ENCODE assay signal across 8 mouse cellular contexts in the genomic region with DNA sequence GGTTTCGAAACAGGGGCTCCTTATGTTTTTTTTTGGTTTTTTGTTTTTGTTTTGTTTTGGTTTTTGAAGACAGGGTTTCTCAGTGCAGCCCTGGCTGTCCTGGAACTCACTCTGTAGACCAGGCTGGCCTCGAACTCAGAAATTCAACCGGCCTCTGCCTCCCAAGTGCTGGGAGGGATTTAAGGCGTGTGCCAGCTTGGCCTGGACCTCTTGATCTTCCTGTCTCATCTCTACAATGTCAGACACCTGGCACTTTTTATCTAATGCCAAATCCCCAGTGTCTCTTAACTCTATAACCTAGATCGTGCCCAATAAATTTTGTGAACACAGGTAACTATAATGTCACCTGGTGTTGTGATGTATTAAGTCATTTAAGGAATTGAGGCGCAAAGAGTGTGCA. TPM values are rescaled to one million over a fixed set of nuclear protein-coding genes. Genes with fewer than 3 reads are reported as not detected.
DNase-seq lines count a peak whose midpoint lies in the region; ATAC-seq and TF ChIP-seq lines count a peak whose summit lies in the region.

No protein-coding gene starts in this region.

- no peak for DNase-seq in testis, postnatal 14 days (ENCODE audit: low spot score)
- DNase-seq in liver, embryonic 11.5 days (ENCODE audit: low spot score) = no peak
- no peak for DNase-seq in stomach, postnatal 0 days (ENCODE audit: low spot score)
- DNase-seq in MN1 (ENCODE audit: low spot score) = no peak
- DNase-seq in adrenal gland, adult 2 months = no peak

- ATAC-seq in erythroblast, adult 5-6 weeks (replicated peaks; ENCODE audit: low FRiP score, poor library complexity, severe bottlenecking) = no peak
- ATAC-seq in liver, embryonic 11.5 days (replicated peaks; ENCODE audit: low FRiP score) = no peak
- no peak for ATAC-seq in stomach, postnatal 0 days (ENCODE audit: low FRiP score, low TSS enrichment)

- H3K27me3 ChIP-seq in erythroblast, embryonic 14.5 days (ENCODE audit: control insufficient read depth) = no peaks in the 10 kb centered on the region
- no peaks in the 10 kb centered on the region for H3K27me3 ChIP-seq in testis, adult 2 months (ENCODE audit: control insufficient read depth, insufficient read depth, low read length)
- no peaks in the 10 kb centered on the region for H3K27me3 ChIP-seq in liver, embryonic 11.5 days (replicated peaks; ENCODE audit: control insufficient read depth, insufficient read depth, low read length)
- no peaks in the 10 kb centered on the region for H3K27me3 ChIP-seq in stomach, postnatal 0 days (ENCODE audit: control insufficient read depth, insufficient read depth, low read length)

- peaks cover 42% of the 10 kb centered on the region for H3K36me3 ChIP-seq in erythroblast, embryonic 14.5 days (ENCODE audit: control insufficient read depth)
- H3K36me3 ChIP-seq in testis, adult 2 months (ENCODE audit: control insufficient read depth, insufficient read depth, low read length) = no peaks in the 10 kb centered on the region; the same call in 1 of the 2 replicates
- peaks cover 14% of the 10 kb centered on the region for H3K36me3 ChIP-seq in liver, embryonic 11.5 days (ENCODE audit: control insufficient read depth, insufficient read depth, low read length)
- H3K36me3 ChIP-seq in stomach, postnatal 0 days (ENCODE audit: control insufficient read depth, insufficient read depth, low read length) = peaks cover 7% of the 10 kb centered on the region; the same call in 1 of the 2 replicates

- peak overlapping the region; percentile 87 for H3K4me2 ChIP-seq in liver, embryonic 11.5 days
- H3K4me2 ChIP-seq in stomach, postnatal 0 days (replicated peaks; ENCODE audit: low read depth) = peak overlapping the region; percentile 87

- peak overlapping the region; percentile 72 for H3K4me3 ChIP-seq in erythroblast, embryonic 14.5 days (replicated peaks)
- H3K4me3 ChIP-seq in testis, adult 2 months (ENCODE audit: control insufficient read depth, low read depth, low read length) = peak overlapping the region; percentile 58
- peak overlapping the region; percentile 49 for H3K4me3 ChIP-seq in liver, embryonic 11.5 days (ENCODE audit: low read depth, low read length)
- peak overlapping the region; percentile 55 for H3K4me3 ChIP-seq in stomach, postnatal 0 days (ENCODE audit: low read depth, low read length)

- TF ChIP-seq CTCF in testis, adult 2 months (IDR thresholded peaks at IDR 0.05; ENCODE audit: control insufficient read depth, insufficient read depth, insufficient replicate concordance, low read depth, low read length) = no peak
- no peak for TF ChIP-seq CTCF in stomach, postnatal 0 days (IDR thresholded peaks at IDR 0.05; ENCODE audit: low read depth)

- WGBS in liver, embryonic 11.5 days = 77% methylated on average over 6 of the region's 6 CpGs
- WGBS in stomach, postnatal 0 days = 74% methylated on average over 6 of the region's 6 CpGs

- no peak for TF ChIP-seq POLR2A in testis, adult 2 months (IDR thresholded peaks at IDR 0.05; ENCODE audit: control insufficient read depth, low read depth, low read length)

- TF ChIP-seq EP300 in stomach, postnatal 0 days (optimal IDR thresholded peaks at IDR 0.05) = no peak

- H3K4me1 ChIP-seq in erythroblast, embryonic 14.5 days (ENCODE audit: control insufficient read depth) = peaks cover 51% of the 10 kb centered on the region
- peaks cover 3% of the 10 kb centered on the region for H3K4me1 ChIP-seq in testis, adult 2 months (ENCODE audit: control insufficient read depth, insufficient read depth, low read length)
- H3K4me1 ChIP-seq in liver, embryonic 11.5 days (replicated peaks; ENCODE audit: control insufficient read depth, insufficient read depth, low read length) = peaks cover 26% of the 10 kb centered on the region
- H3K4me1 ChIP-seq in stomach, postnatal 0 days (replicated peaks; ENCODE audit: control insufficient read depth, insufficient read depth) = peaks cover 3% of the 10 kb centered on the region

- 0 out of 2 replicates have a peak overlapping the region, but pooled peaks have one; percentile 0 for H3K27ac ChIP-seq in testis, adult 2 months (ENCODE audit: control insufficient read depth, insufficient read depth, low read depth, low read length)
- peak overlapping the region; percentile 88 for H3K27ac ChIP-seq in liver, embryonic 11.5 days (ENCODE audit: low read depth, low read length)
- H3K27ac ChIP-seq in stomach, postnatal 0 days (replicated peaks) = peak overlapping the region; percentile 86

- peaks cover 2% of the 10 kb centered on the region; the same call in 1 of the 2 replicates for H3K9me3 ChIP-seq in erythroblast, embryonic 14.5 days (ENCODE audit: control insufficient read depth, low read length)
- H3K9me3 ChIP-seq in liver, embryonic 11.5 days (ENCODE audit: control insufficient read depth, low read length) = no peaks in the 10 kb centered on the region
- no peaks in the 10 kb centered on the region for H3K9me3 ChIP-seq in stomach, postnatal 0 days (ENCODE audit: control insufficient read depth, low read length)

- H3K9ac ChIP-seq in liver, embryonic 11.5 days (ENCODE audit: low read depth, low read length) = peak overlapping the region; percentile 75
- peak overlapping the region; percentile 60 for H3K9ac ChIP-seq in stomach, postnatal 0 days (ENCODE audit: low read length)

RNA-seq across cellular contexts. Expression of a gene that starts 7.2 kb away (rescaled TPM):
- polyA plus RNA-seq in erythroblast, embryonic 14.5 days (2012) = 9.7 and 14.1 TPM in 2 replicates
- 14.0 and 24.8 TPM in 2 replicates for total RNA-seq in erythroblast, adult 5-6 weeks (2015; ENCODE audit: low replicate concordance)
- total RNA-seq in erythroblast, adult 5-6 weeks (2017; ENCODE audit: low replicate concordance) = 2.0 and 8.6 TPM in 2 replicates
- polyA plus RNA-seq in testis, adult 2 months (2012; rRNA removed) = 22.2 and 23.7 TPM in 2 replicates
- polyA plus RNA-seq in liver, embryonic 11.5 days (2014; fragmentation: Nextera tagmentation; extraction: Ambion mirVana) = 266 and 275 TPM in 2 replicates
- 79.8 and 84.5 TPM in 2 replicates for polyA plus RNA-seq in stomach, postnatal 0 days (2015; fragmentation: Nextera tagmentation; extraction: Ambion mirVana)
- 10 to 100 TPM; 34.7 to 37.6 TPM for total RNA-seq in adrenal gland, adult 2 months (2021)
- polyA plus RNA-seq in adrenal gland, adult 2 months (2012; rRNA removed) = 45.1 and 57.1 TPM in 2 replicates

RNA-seq across cellular contexts. Expression of a gene that starts 9.3 kb away (rescaled TPM):
- 4.0 and 4.8 TPM in 2 replicates for polyA plus RNA-seq in erythroblast, embryonic 14.5 days (2012)
- total RNA-seq in erythroblast, adult 5-6 weeks (2015; ENCODE audit: low replicate concordance) = 1.7 TPM in 1 of 2 replicates, not detected in the other
- 0.70 TPM in 1 of 2 replicates, not detected in the other for total RNA-seq in erythroblast, adult 5-6 weeks (2017; ENCODE audit: low replicate concordance)
- polyA plus RNA-seq in testis, adult 2 months (2012; rRNA removed) = 41.0 and 48.4 TPM in 2 replicates
- 45.9 and 47.3 TPM in 2 replicates for polyA plus RNA-seq in liver, embryonic 11.5 days (2014; fragmentation: Nextera tagmentation; extraction: Ambion mirVana)
- polyA plus RNA-seq in stomach, postnatal 0 days (2015; fragmentation: Nextera tagmentation; extraction: Ambion mirVana) = 27.3 and 29.6 TPM in 2 replicates
- total RNA-seq in adrenal gland, adult 2 months (2021) = 10 to 100 TPM; 27.1 to 32.4 TPM
- 295 and 338 TPM in 2 replicates for polyA plus RNA-seq in adrenal gland, adult 2 months (2012; rRNA removed)

RNA-seq across cellular contexts. Expression of a gene that starts 20.4 kb away (rescaled TPM):
- polyA plus RNA-seq in erythroblast, embryonic 14.5 days (2012) = 26.0 and 36.2 TPM in 2 replicates
- 189 and 204 TPM in 2 replicates for total RNA-seq in erythroblast, adult 5-6 weeks (2015; ENCODE audit: low replicate concordance)
- total RNA-seq in erythroblast, adult 5-6 weeks (2017; ENCODE audit: low replicate concordance) = 179 and 191 TPM in 2 replicates
- polyA plus RNA-seq in testis, adult 2 months (2012; rRNA removed) = 2.8 and 3.2 TPM in 2 replicates
- polyA plus RNA-seq in liver, embryonic 11.5 days (2014; fragmentation: Nextera tagmentation; extraction: Ambion mirVana) = 14.9 and 17.5 TPM in 2 replicates
- 7.0 and 7.9 TPM in 2 replicates for polyA plus RNA-seq in stomach, postnatal 0 days (2015; fragmentation: Nextera tagmentation; extraction: Ambion mirVana)
- total RNA-seq in adrenal gland, adult 2 months (2021) = 10 to 100 TPM in 1 of 2 experiments, 1 to 10 TPM in 1; 7.1 to 11.4 TPM
- polyA plus RNA-seq in adrenal gland, adult 2 months (2012; rRNA removed) = 8.6 and 10.9 TPM in 2 replicates

RNA-seq across cellular contexts. Expression of a gene that starts 20.5 kb away (rescaled TPM):
- 0.26 and 0.33 TPM in 2 replicates for polyA plus RNA-seq in erythroblast, embryonic 14.5 days (2012)
- 1.5 and 5.2 TPM in 2 replicates for total RNA-seq in erythroblast, adult 5-6 weeks (2015; ENCODE audit: low replicate concordance)
- total RNA-seq in erythroblast, adult 5-6 weeks (2017; ENCODE audit: low replicate concordance) = 2.0 and 3.2 TPM in 2 replicates
- 3.4 and 3.7 TPM in 2 replicates for polyA plus RNA-seq in testis, adult 2 months (2012; rRNA removed)
- 17.2 TPM in 2 replicates for polyA plus RNA-seq in liver, embryonic 11.5 days (2014; fragmentation: Nextera tagmentation; extraction: Ambion mirVana)
- polyA plus RNA-seq in stomach, postnatal 0 days (2015; fragmentation: Nextera tagmentation; extraction: Ambion mirVana) = 11.4 and 12.2 TPM in 2 replicates
- 10 to 100 TPM; 11.7 to 12.7 TPM for total RNA-seq in adrenal gland, adult 2 months (2021)
- polyA plus RNA-seq in adrenal gland, adult 2 months (2012; rRNA removed) = 18.3 and 20.5 TPM in 2 replicates

RNA-seq across cellular contexts. Expression of a gene that starts 20.5 kb away (rescaled TPM):
- polyA plus RNA-seq in erythroblast, embryonic 14.5 days (2012) = 1.4 and 1.5 TPM in 2 replicates
- 15.6 and 18.8 TPM in 2 replicates for total RNA-seq in erythroblast, adult 5-6 weeks (2015; ENCODE audit: low replicate concordance)
- total RNA-seq in erythroblast, adult 5-6 weeks (2017; ENCODE audit: low replicate concordance) = 20.2 and 34.8 TPM in 2 replicates
- polyA plus RNA-seq in testis, adult 2 months (2012; rRNA removed) = 79.1 and 84.0 TPM in 2 replicates
- polyA plus RNA-seq in liver, embryonic 11.5 days (2014; fragmentation: Nextera tagmentation; extraction: Ambion mirVana) = 178 and 203 TPM in 2 replicates
- 113 and 115 TPM in 2 replicates for polyA plus RNA-seq in stomach, postnatal 0 days (2015; fragmentation: Nextera tagmentation; extraction: Ambion mirVana)
- total RNA-seq in adrenal gland, adult 2 months (2021) = 100 to 1,000 TPM in 1 of 2 experiments, 10 to 100 TPM in 1; 90.0 to 118 TPM
- 41.8 and 46.5 TPM in 2 replicates for polyA plus RNA-seq in adrenal gland, adult 2 months (2012; rRNA removed)

Comparison
In these comparisons a context has a peak if more than half of its experiments do, and no peak if none do; other contexts are left out.
1. H3K27ac ChIP-seq: peak in every context shown above with its lines; median percentile 88 in liver, embryonic 11.5 days; 86 in stomach, postnatal 0 days; 0 in testis, adult 2 months.